Mouse (Mus musculus) E14TG2a.4 (cell line): ENCODE measurements around the gene Phc1.

Experiments used
- H3K27me3 ChIP-seq: 2 replicates; pipeline ENCODE4 v1.6.1; 2014; ENCODE audit warnings: low read length, control low read depth; ENCODE audit not compliant: insufficient read depth
- H3K36me3 ChIP-seq: 2 replicates; pipeline ENCODE4 v1.6.1; 2014; ENCODE audit warnings: low read length, control low read depth; ENCODE audit not compliant: insufficient read depth
- H3K4me1 ChIP-seq: replicated peaks from 2 replicates; pipeline ENCODE4 v1.6.1; 2014; ENCODE audit warnings: low read depth, low read length, control low read depth
- H3K4me3 ChIP-seq: replicated peaks from 2 replicates; pipeline ENCODE4 v1.5.1; 2014; ENCODE audit warnings: mild to moderate bottlenecking, low read length
- H3K9me3 ChIP-seq: 2 replicates; pipeline ENCODE4 v1.6.1; 2014; ENCODE audit warnings: low read length, control low read depth
- CTCF ChIP-seq: conservative IDR thresholded peaks from 2 replicates; pipeline ENCODE4 v1.5.1; 2014; ENCODE audit warnings: low read length
- NANOG ChIP-seq: IDR thresholded peaks from 2 replicates; pipeline ENCODE4 v1.6.1; 2014; ENCODE audit warnings: borderline replicate concordance, low read length, mixed read lengths
- POU5F1 ChIP-seq: IDR thresholded peaks from 2 replicates; pipeline ENCODE4 v1.6.1; 2014; ENCODE audit warnings: low read length, borderline replicate concordance

Gene Phc1

DNA sequence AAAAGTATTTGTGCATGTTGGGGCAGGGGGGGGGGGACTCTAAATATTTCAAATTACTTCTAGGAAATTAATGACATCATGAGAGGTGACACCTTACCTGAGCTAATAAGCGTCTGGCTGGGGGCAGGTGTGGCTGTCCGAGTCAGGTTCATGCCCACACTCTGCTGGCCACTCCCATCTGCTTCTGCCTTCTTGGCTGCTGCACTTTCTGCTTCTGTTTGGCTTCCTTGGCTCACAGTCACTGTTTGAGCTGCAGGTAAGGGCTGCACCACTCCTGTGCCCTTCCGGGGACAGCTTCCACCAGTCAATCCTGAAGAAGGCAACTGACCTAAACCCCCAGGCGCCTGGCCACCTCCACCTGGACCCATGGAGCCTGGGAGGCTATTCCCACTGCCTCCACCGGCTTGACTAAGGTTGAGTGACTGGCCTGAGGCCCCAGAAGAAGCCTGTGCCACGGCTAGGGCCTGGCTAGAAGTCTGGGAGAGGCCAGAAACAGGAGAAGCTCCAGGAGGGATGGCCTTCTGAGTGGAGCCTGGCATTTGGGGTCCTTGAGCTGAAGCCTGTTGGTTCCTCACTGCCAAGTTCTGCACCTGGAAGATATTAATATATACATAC, 14.9 kb downstream of the Phc1 start:
- Histone ChIP-seq H3K4me1 (peaks cover 93% of the 10 kb centered on the region), H3K36me3 (peaks cover 100% of the 10 kb centered on the region), H3K4me3 (0 out of 2 replicates have a peak overlapping the region, but pooled peaks have one; percentile 23), H3K9me3 (no peaks in the 10 kb centered on the region), H3K27me3 (no peaks in the 10 kb centered on the region)
- no peak for TF ChIP-seq POU5F1
- no peak for TF ChIP-seq CTCF
- TF ChIP-seq NANOG: no peak

DNA sequence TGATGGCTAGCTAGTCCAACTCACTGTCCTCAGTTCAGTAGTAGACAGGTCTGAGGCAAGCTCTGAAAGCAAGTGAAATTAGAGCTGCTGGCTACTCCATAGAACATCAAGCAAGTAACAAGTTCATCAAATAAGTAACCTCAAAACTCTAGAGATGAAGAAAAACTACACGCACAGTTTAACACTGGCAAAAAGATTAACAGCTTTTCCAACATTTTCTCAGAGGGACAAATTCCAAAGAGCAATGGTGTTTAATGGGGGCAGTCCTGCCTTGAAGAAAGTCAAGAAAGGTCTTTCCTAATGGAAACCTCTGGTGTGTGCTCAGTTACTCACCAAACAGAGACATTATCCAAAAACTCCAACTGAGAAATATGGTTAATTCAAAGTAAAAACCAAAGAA, 21.6 kb downstream of the Phc1 start:
- TF ChIP-seq CTCF (no peak), NANOG (no peak), POU5F1 (no peak)
- H3K4me3 ChIP-seq: no peak overlapping the region
- H3K9me3 ChIP-seq: no peaks in the 10 kb centered on the region
- peaks cover 100% of the 10 kb centered on the region for H3K36me3 ChIP-seq
- peaks cover 72% of the 10 kb centered on the region for H3K4me1 ChIP-seq
- H3K27me3 ChIP-seq: no peaks in the 10 kb centered on the region

DNA sequence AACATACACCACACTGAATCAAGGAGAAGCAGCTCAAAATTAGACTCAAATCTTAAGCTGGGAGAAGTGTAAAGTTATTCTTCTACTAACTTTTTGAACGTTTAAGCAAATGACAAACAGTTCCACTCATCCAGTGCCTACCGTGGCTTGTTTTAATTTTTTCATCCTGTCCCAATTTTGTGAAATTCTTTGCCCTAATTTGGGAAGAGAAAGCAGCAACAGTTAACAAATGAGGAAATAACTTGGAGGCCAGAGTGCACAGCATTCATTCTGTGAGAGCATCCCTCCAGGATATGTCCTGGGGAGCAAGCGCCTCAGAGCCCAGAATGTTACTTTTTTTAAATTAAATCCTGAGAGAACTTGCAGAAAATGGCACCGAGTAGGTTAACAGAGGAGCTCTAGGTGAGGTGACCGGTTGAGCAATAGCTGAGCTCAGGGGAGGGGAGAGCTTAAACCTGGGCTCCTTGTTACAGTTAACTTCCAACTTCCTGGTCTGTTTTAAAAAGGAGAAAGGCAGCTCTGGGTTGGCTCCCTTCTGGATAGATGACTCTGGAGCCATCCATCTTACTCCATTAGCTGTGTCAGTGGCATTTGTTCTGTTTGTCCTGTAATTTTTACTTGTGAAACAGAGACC, 30.1 kb downstream of the Phc1 start:
- Histone ChIP-seq H3K4me1 (peaks cover 44% of the 10 kb centered on the region), H3K27me3 (no peaks in the 10 kb centered on the region), H3K36me3 (peaks cover 54% of the 10 kb centered on the region), H3K4me3 (peak overlapping the region; percentile 100), H3K9me3 (no peaks in the 10 kb centered on the region)
- no peak for TF ChIP-seq NANOG
- no peak for TF ChIP-seq POU5F1
- TF ChIP-seq CTCF: no peak

DNA sequence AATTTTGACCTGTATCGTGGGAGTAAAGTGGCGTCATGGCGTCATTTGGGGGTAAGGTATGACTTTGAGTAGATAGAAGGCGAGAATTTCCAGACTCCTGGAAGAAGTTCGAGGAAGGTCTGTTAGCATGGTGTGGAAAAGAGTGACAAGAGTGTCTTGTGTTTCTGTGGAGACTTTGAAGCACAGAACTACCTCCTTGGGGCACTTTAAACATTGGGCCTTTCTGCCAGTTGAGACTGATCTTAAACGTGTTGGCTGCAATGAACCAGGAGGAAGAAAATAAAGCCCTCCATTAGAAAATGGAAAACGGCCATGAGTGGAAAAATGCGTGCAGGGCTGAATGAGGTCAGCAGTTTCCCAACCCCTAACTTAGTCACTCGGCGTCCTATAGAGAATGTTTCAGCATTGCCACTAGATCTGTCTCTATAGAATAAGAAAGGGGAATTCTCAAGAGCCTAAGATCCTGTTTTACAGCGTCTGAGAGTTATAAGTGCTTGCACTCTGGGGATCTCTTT, 30.9 kb downstream of the Phc1 start:
- Histone ChIP-seq H3K36me3 (peaks cover 46% of the 10 kb centered on the region), H3K27me3 (no peaks in the 10 kb centered on the region), H3K4me3 (peak overlapping the region; percentile 100), H3K4me1 (peaks cover 52% of the 10 kb centered on the region), H3K9me3 (no peaks in the 10 kb centered on the region)
- TF ChIP-seq CTCF: no peak

DNA sequence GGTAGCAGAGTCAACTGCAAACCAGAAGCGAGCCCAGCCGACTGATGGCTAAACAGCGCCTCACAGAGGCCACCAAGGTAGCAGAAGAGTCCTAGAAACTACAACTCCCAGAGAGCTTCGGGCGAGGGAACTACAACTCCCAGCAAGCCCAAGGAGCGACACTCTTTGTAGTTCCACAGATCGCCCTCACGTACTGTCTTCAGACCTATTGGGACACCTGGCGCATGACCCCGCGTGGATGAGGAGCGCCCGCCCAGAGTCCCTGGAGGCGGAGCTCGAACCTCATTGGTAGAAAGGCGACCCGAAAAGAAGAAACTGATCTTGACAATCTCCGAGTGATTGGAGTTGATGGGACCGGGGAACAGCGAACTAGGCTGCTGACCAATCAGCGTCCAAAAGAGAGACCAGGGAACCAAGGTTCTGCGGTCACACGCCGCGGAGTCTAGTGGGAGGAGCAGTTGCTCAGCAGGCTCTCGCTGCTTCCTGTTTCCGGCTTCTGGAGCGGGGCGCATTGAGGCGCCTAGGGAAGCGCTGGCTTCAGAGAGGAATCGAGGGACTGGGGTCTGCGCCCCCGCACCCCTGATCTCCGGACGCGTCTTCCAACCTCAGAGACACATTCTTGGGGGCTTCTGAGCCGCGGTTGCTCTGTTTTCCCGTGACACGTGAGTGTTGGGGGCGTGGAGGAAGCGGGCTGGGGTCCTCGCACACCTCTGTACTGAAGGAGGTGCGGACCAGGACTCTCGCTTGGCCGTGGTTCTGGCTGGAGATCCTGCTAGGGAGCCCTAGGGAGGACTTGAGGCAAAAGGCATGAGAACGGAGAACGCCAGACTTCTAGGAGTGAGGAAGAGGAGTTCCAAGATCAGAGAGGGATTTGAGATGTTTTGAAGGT, 31.6 kb downstream of the Phc1 start, which contains the start of gene M6pr:
Gene M6pr (plus strand): TSS at position 216 of the 889 bp plus-strand sequence.
- TF ChIP-seq NANOG (no peak; the same call in 1 of the 2 replicates), CTCF (peak; percentile 57), POU5F1 (no peak)
- H3K4me1 ChIP-seq: peaks cover 51% of the 10 kb centered on the region
- H3K36me3 ChIP-seq: peaks cover 38% of the 10 kb centered on the region
- H3K4me3 ChIP-seq: peak within 1 kb of the TSS; percentile 100
- H3K27me3 ChIP-seq: no peaks in the 10 kb centered on the region
- H3K9me3 ChIP-seq: no peaks in the 10 kb centered on the region

DNA sequence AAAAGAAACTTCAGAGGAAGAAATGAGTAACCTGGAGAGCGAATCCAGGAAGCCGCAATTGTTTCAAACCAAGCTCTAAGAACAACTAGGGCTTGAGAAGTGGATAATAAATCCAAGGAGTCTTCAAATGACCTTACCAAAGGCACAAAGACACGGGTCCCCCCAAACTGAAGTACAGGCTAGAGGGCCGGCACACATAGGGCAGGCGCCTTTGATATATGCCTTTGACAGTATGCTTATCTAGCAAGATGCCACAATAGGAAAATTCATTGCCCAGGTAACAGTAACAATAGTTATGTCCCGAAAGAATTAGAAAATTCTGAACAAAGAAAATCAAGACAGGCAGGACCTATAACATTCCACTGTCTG, 32.2 kb downstream of the Phc1 start:
- Histone ChIP-seq H3K4me1 (peaks cover 50% of the 10 kb centered on the region), H3K9me3 (no peaks in the 10 kb centered on the region), H3K36me3 (peaks cover 32% of the 10 kb centered on the region), H3K4me3 (peak overlapping the region; percentile 100; the same call in 1 of the 2 replicates), H3K27me3 (no peaks in the 10 kb centered on the region)
- no peak for TF ChIP-seq NANOG

DNA sequence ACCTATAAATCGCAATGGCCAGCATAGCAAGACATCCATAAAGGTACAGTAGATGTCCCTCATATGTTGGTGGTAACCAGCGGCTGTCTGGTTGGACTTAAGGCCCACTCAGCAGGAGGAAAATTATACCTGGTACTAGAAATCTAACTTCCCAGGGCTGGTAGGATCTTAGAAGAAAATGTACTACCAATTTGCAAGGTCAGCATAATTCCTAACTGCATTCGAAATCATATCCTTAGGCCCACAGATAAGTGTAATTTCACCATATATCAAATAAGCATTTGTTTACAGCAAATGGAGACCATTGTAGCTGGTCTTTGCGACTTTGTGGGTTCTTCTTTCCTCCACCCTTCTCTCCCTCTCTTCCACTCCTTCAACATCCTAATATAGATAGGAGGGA, 33.7 kb downstream of the Phc1 start:
- Histone ChIP-seq H3K36me3 (peaks cover 18% of the 10 kb centered on the region), H3K27me3 (no peaks in the 10 kb centered on the region), H3K4me1 (peaks cover 46% of the 10 kb centered on the region), H3K9me3 (no peaks in the 10 kb centered on the region), H3K4me3 (no peak overlapping the region)
- TF ChIP-seq POU5F1 (no peak), CTCF (no peak), NANOG (no peak)

DNA sequence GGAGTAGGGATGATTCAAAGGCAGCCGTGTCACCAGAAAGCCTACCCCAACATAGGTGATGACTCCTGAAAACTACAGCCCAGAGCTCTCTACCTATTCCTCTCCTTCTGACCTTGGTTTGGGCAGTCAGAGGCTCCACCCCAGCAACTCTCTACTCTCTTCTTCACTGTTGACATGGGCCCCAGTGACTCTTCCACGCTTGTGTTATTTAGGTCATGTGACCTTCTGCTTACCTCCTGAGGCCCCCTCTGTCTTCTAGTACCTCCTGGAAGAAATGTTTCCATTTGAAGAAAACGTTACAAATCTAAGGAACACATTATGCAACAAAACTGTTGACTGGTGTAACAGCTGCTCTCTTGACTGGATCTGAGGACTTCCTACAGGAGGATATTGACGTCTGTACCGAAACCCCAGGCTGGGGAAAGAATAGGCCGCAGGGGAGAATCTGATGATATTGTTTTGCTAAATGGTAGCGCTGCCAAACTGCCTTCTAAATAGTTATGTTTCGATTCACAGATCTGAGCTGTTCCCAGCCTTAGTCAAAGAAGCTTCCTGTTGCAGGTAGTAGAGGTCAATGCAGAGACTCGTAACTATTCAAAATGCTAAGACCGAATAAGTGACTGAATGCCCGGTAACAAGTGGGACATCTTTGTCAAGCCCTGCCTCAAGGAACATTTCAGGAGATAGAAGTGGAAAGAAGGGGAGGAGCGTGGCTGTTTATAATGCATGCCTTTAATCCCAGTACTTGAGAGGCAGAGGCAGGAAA, 35.4 kb downstream of the Phc1 start:
- H3K36me3 ChIP-seq: peaks cover under 1% of the 10 kb centered on the region; the same call in 1 of the 2 replicates
- no peak for TF ChIP-seq NANOG
- no peak for TF ChIP-seq POU5F1
- TF ChIP-seq CTCF: 0 out of 2 replicates have a peak, but pooled peaks have one; percentile 1
- H3K9me3 ChIP-seq: no peaks in the 10 kb centered on the region
- H3K4me1 ChIP-seq: peaks cover 28% of the 10 kb centered on the region
- no peak overlapping the region for H3K4me3 ChIP-seq
- H3K27me3 ChIP-seq: no peaks in the 10 kb centered on the region
